Mouse (Mus musculus): Measurements from ENCODE around the gene Otud3. TPM values are rescaled to one million over a fixed set of nuclear protein-coding genes. Genes with fewer than 3 reads are reported as not detected.
A peak's percentile ranks its signal among the peaks of the same experiment; 100 is the strongest.

The Otud3 gene
- polyA plus RNA-seq, 1 experiment from 2014 or later: 3.5 TPM

- Histone ChIP-seq H3K9ac (ENCODE audit: low read length) (no peak overlapping the region), H3K9me3 (ENCODE audit: control insufficient read depth, low read length) (no peaks in the 10 kb centered on the region), H3K27me3 (ENCODE audit: control insufficient read depth, insufficient read depth, low read length) (no peaks in the 10 kb centered on the region), H3K4me2 (ENCODE audit: low read depth, low read length, severe bottlenecking) (no peak overlapping the region), H3K36me3 (ENCODE audit: control insufficient read depth, insufficient read depth, low read length) (no peaks in the 10 kb centered on the region), H3K27ac (ENCODE audit: low read depth, low read length) (no peak overlapping the region), H3K4me1 (replicated peaks; ENCODE audit: control insufficient read depth, insufficient read depth, low read length) (no peaks in the 10 kb centered on the region), H3K4me3 (ENCODE audit: low read depth, low read length) (no peak overlapping the region)
- DNase-seq (ENCODE audit: low spot score): peak; percentile 81
- WGBS: 14% methylated on average over 7 of the region's 7 CpGs
- no peak for ATAC-seq (replicated peaks; ENCODE audit: low FRiP score)
These were observed 47.3 kb downstream of the Otud3 start for GRCm38 (mm10) chr4:138866413-138866812.

- H3K9ac ChIP-seq (ENCODE audit: low read length): no peak overlapping the region
- no peak overlapping the region for H3K27ac ChIP-seq (ENCODE audit: low read depth, low read length)
- H3K27me3 ChIP-seq (ENCODE audit: control insufficient read depth, insufficient read depth, low read length): no peaks in the 10 kb centered on the region
- 65% methylated on average over 6 of the region's 6 CpGs for WGBS
- H3K4me2 ChIP-seq (ENCODE audit: low read depth, low read length, severe bottlenecking): no peak overlapping the region
- ATAC-seq (replicated peaks; ENCODE audit: low FRiP score): no peak
- no peaks in the 10 kb centered on the region for H3K9me3 ChIP-seq (ENCODE audit: control insufficient read depth, low read length)
- no peak overlapping the region for H3K4me3 ChIP-seq (ENCODE audit: low read depth, low read length)
- no peaks in the 10 kb centered on the region for H3K4me1 ChIP-seq (replicated peaks; ENCODE audit: control insufficient read depth, insufficient read depth, low read length)
- no peaks in the 10 kb centered on the region for H3K36me3 ChIP-seq (ENCODE audit: control insufficient read depth, insufficient read depth, low read length)
- no peak for DNase-seq (ENCODE audit: low spot score)
These were observed 47.8 kb downstream of the Otud3 start for GRCm38 (mm10) chr4:138865991-138866390.

GRCm38 (mm10) chr4:138865092-138865491, 48.7 kb downstream of the Otud3 start:
- Histone ChIP-seq H3K4me1 (replicated peaks; ENCODE audit: control insufficient read depth, insufficient read depth, low read length) (no peaks in the 10 kb centered on the region), H3K27ac (ENCODE audit: low read depth, low read length) (no peak overlapping the region), H3K9me3 (ENCODE audit: control insufficient read depth, low read length) (no peaks in the 10 kb centered on the region), H3K9ac (ENCODE audit: low read length) (no peak overlapping the region), H3K27me3 (ENCODE audit: control insufficient read depth, insufficient read depth, low read length) (no peaks in the 10 kb centered on the region), H3K36me3 (ENCODE audit: control insufficient read depth, insufficient read depth, low read length) (no peaks in the 10 kb centered on the region), H3K4me2 (ENCODE audit: low read depth, low read length, severe bottlenecking) (no peak overlapping the region), H3K4me3 (ENCODE audit: low read depth, low read length) (no peak overlapping the region)
- WGBS: 56% methylated on average over 5 of the region's 5 CpGs
- ATAC-seq (replicated peaks; ENCODE audit: low FRiP score) (no peak), DNase-seq (ENCODE audit: low spot score) (no peak)

- no peak within 1 kb of the TSS for H3K27ac ChIP-seq (ENCODE audit: low read depth, low read length)
- no peaks in the 10 kb centered on the region for H3K27me3 ChIP-seq (ENCODE audit: control insufficient read depth, insufficient read depth, low read length)
- H3K36me3 ChIP-seq (ENCODE audit: control insufficient read depth, insufficient read depth, low read length): no peaks in the 10 kb centered on the region
- DNase-seq (ENCODE audit: low spot score) (no peak), ATAC-seq (replicated peaks; ENCODE audit: low FRiP score) (no peak)
- no peaks in the 10 kb centered on the region for H3K4me1 ChIP-seq (replicated peaks; ENCODE audit: control insufficient read depth, insufficient read depth, low read length)
- H3K9ac ChIP-seq (ENCODE audit: low read length): no peak within 1 kb of the TSS
- no peak within 1 kb of the TSS for H3K4me2 ChIP-seq (ENCODE audit: low read depth, low read length, severe bottlenecking)
- no peak within 1 kb of the TSS for H3K4me3 ChIP-seq (ENCODE audit: low read depth, low read length)
- H3K9me3 ChIP-seq (ENCODE audit: control insufficient read depth, low read length): no peaks in the 10 kb centered on the region
- 73% methylated on average over 10 of the region's 10 CpGs for WGBS
These were observed 50.3 kb downstream of the Otud3 start, which contains the start of gene Pla2g5 for GRCm38 (mm10) chr4:138863344-138863998. Pla2g5 (minus strand) TSS chr4:138863482.

- H3K4me2 ChIP-seq (ENCODE audit: low read depth, low read length, severe bottlenecking): peak overlapping the region; percentile 54
- no peaks in the 10 kb centered on the region for H3K36me3 ChIP-seq (ENCODE audit: control insufficient read depth, insufficient read depth, low read length)
- 5% methylated on average over 13 of the region's 13 CpGs for whole genome bisulfite sequencing
- no peaks in the 10 kb centered on the region for H3K27me3 ChIP-seq (ENCODE audit: control insufficient read depth, insufficient read depth, low read length)
- no peaks in the 10 kb centered on the region for H3K9me3 ChIP-seq (ENCODE audit: control insufficient read depth, low read length)
- peak; percentile 91 for DNase-seq (ENCODE audit: low spot score)
- peak overlapping the region; percentile 43; the same call in 1 of the 2 replicates for H3K9ac ChIP-seq (ENCODE audit: low read length)
- peak overlapping the region; percentile 31 for H3K4me3 ChIP-seq (ENCODE audit: low read depth, low read length)
- peak; percentile 69 for ATAC-seq (replicated peaks; ENCODE audit: low FRiP score)
- no peak overlapping the region for H3K27ac ChIP-seq (ENCODE audit: low read depth, low read length)
- no peaks in the 10 kb centered on the region for H3K4me1 ChIP-seq (replicated peaks; ENCODE audit: control insufficient read depth, insufficient read depth, low read length)
These were observed 54.0 kb downstream of the Otud3 start for GRCm38 (mm10) chr4:138859728-138860127.

- Histone ChIP-seq H3K9me3 (ENCODE audit: control insufficient read depth, low read length) (no peaks in the 10 kb centered on the region), H3K4me1 (replicated peaks; ENCODE audit: control insufficient read depth, insufficient read depth, low read length) (no peaks in the 10 kb centered on the region), H3K4me2 (ENCODE audit: low read depth, low read length, severe bottlenecking) (peak overlapping the region; percentile 54), H3K4me3 (ENCODE audit: low read depth, low read length) (peak overlapping the region; percentile 31), H3K27ac (ENCODE audit: low read depth, low read length) (no peak overlapping the region), H3K27me3 (ENCODE audit: control insufficient read depth, insufficient read depth, low read length) (no peaks in the 10 kb centered on the region), H3K36me3 (ENCODE audit: control insufficient read depth, insufficient read depth, low read length) (no peaks in the 10 kb centered on the region), H3K9ac (ENCODE audit: low read length) (peak overlapping the region; percentile 43; the same call in 1 of the 2 replicates)
- no peak for ATAC-seq (replicated peaks; ENCODE audit: low FRiP score)
- DNase-seq (ENCODE audit: low spot score): peak; percentile 82
- 13% methylated on average over 9 of the region's 9 CpGs for WGBS
These were observed 54.5 kb downstream of the Otud3 start for GRCm38 (mm10) chr4:138859245-138859644.

GRCm38 (mm10) chr4:138858446-138858845, 55.3 kb downstream of the Otud3 start:
- no peak for DNase-seq (ENCODE audit: low spot score)
- 88% methylated on average over 15 of the region's 15 CpGs for WGBS
- H3K36me3 ChIP-seq (ENCODE audit: control insufficient read depth, insufficient read depth, low read length): no peaks in the 10 kb centered on the region

GRCm38 (mm10) chr4:138857576-138857975, 56.2 kb downstream of the Otud3 start:
- Histone ChIP-seq H3K9ac (ENCODE audit: low read length) (no peak overlapping the region), H3K27ac (ENCODE audit: low read depth, low read length) (no peak overlapping the region), H3K4me3 (ENCODE audit: low read depth, low read length) (no peak overlapping the region), H3K4me2 (ENCODE audit: low read depth, low read length, severe bottlenecking) (no peak overlapping the region), H3K4me1 (replicated peaks; ENCODE audit: control insufficient read depth, insufficient read depth, low read length) (no peaks in the 10 kb centered on the region), H3K27me3 (ENCODE audit: control insufficient read depth, insufficient read depth, low read length) (no peaks in the 10 kb centered on the region), H3K36me3 (ENCODE audit: control insufficient read depth, insufficient read depth, low read length) (no peaks in the 10 kb centered on the region), H3K9me3 (ENCODE audit: control insufficient read depth, low read length) (no peaks in the 10 kb centered on the region)
- no peak for ATAC-seq (replicated peaks; ENCODE audit: low FRiP score)
- no peak for DNase-seq (ENCODE audit: low spot score)
- 92% methylated on average over 10 of the region's 10 CpGs for WGBS

More at GRCm38 (mm10) chr4:138858446-138858845, 55.3 kb downstream of the Otud3 start:
- Histone ChIP-seq H3K4me3 (ENCODE audit: low read depth, low read length) (no peak overlapping the region), H3K4me1 (replicated peaks; ENCODE audit: control insufficient read depth, insufficient read depth, low read length) (no peaks in the 10 kb centered on the region), H3K4me2 (ENCODE audit: low read depth, low read length, severe bottlenecking) (no peak overlapping the region), H3K9me3 (ENCODE audit: control insufficient read depth, low read length) (no peaks in the 10 kb centered on the region), H3K27ac (ENCODE audit: low read depth, low read length) (no peak overlapping the region), H3K9ac (ENCODE audit: low read length) (no peak overlapping the region), H3K27me3 (ENCODE audit: control insufficient read depth, insufficient read depth, low read length) (no peaks in the 10 kb centered on the region)
- no peak for ATAC-seq (replicated peaks; ENCODE audit: low FRiP score)

GRCm38 (mm10) chr4:138856491-138856890, 57.3 kb downstream of the Otud3 start:
- 29% methylated on average over 7 of the region's 7 CpGs for WGBS
- H3K9me3 ChIP-seq (ENCODE audit: control insufficient read depth, low read length): no peaks in the 10 kb centered on the region
- no peak overlapping the region for H3K4me3 ChIP-seq (ENCODE audit: low read depth, low read length)
- no peak overlapping the region for H3K27ac ChIP-seq (ENCODE audit: low read depth, low read length)
- H3K36me3 ChIP-seq (ENCODE audit: control insufficient read depth, insufficient read depth, low read length): no peaks in the 10 kb centered on the region
- ATAC-seq (replicated peaks; ENCODE audit: low FRiP score) (no peak), DNase-seq (ENCODE audit: low spot score) (peak; percentile 85)
- no peak overlapping the region for H3K4me2 ChIP-seq (ENCODE audit: low read depth, low read length, severe bottlenecking)
- H3K9ac ChIP-seq (ENCODE audit: low read length): no peak overlapping the region
- no peaks in the 10 kb centered on the region for H3K27me3 ChIP-seq (ENCODE audit: control insufficient read depth, insufficient read depth, low read length)
- no peaks in the 10 kb centered on the region for H3K4me1 ChIP-seq (replicated peaks; ENCODE audit: control insufficient read depth, insufficient read depth, low read length)
